Mouse (Mus musculus) hindbrain, embryonic 14.5 days (tissue): ENCODE measurements around the gene Hamp. TPM values are rescaled to one million over a fixed set of nuclear protein-coding genes. Genes with fewer than 3 reads are reported as not detected.

Experiments used
- ATAC-seq: fragments of 200-750 bp; cut with Nextera tagmentation; 2 replicates; pipeline ENCODE4 v1.8.0; 2017; ENCODE audit warnings: moderate number of reproducible peaks, mild to moderate bottlenecking, moderate TSS enrichment, moderate library complexity; ENCODE audit not compliant: low FRiP score
- DNase-seq: peaks from one replicate; pipeline ENCODE4 v3.0.0-alpha.2; 2015; ENCODE audit warnings: low spot score
- H3K27ac ChIP-seq: fragments of 300-500 bp; sonication (generic); 2 replicates; pipeline ENCODE4 v1.5.1; 2014; ENCODE audit warnings: mild to moderate bottlenecking, moderate library complexity
- H3K27me3 ChIP-seq: fragments of 300-500 bp; sonication (generic); 2 replicates; pipeline ENCODE4 v1.6.1; 2014; ENCODE audit warnings: mild to moderate bottlenecking, low read length, mixed read lengths; ENCODE audit not compliant: control insufficient read depth, insufficient read depth
- H3K36me3 ChIP-seq: fragments of 300-500 bp; sonication (generic); replicated peaks from 2 replicates; pipeline ENCODE4 v1.6.1; 2014; ENCODE audit not compliant: control insufficient read depth, insufficient read depth
- H3K4me1 ChIP-seq: fragments of 300-500 bp; sonication (generic); replicated peaks from 2 replicates; pipeline ENCODE4 v1.6.1; 2014; ENCODE audit warnings: antibody characterized with exemption, low read length, mixed read lengths; ENCODE audit not compliant: control insufficient read depth, insufficient read depth
- H3K4me2 ChIP-seq: fragments of 300-500 bp; sonication (generic); replicated peaks from 2 replicates; pipeline ENCODE4 v1.6.1; 2014; ENCODE audit warnings: mild to moderate bottlenecking, moderate library complexity
- H3K4me3 ChIP-seq: fragments of 300-500 bp; sonication (generic); replicated peaks from 2 replicates; pipeline ENCODE4 v1.5.1; 2014; ENCODE audit warnings: mild to moderate bottlenecking, low read length
- H3K9ac ChIP-seq: fragments of 300-500 bp; sonication (generic); 2 replicates; pipeline ENCODE4 v1.6.1; 2014
- H3K9me3 ChIP-seq: fragments of 300-500 bp; sonication (generic); 2 replicates; pipeline ENCODE4 v1.6.1; 2016; ENCODE audit warnings: low read length; ENCODE audit not compliant: control insufficient read depth
- WGBS: fragments of 180-500 bp; shearing (Covaris S2); extraction: QIAGEN DNeasy Blood & Tissue Kit; methylation state at CpG from one replicate; pipeline ENCODE4 v1.1.7; 2014; 5-methylcytosine and 5-hydroxymethylcytosine counted together
- polyA plus RNA-seq: library from polyadenylated mRNA; unstranded; fragments of >200 nt; fragmentation: Nextera tagmentation; extraction: Ambion mirVana; gene quantifications from 2 replicates; pipeline ENCODE4 v1.2.1, GENCODE M21; 2014

Hamp gene
- polyA plus RNA-seq, 1 experiment from 2014 or later, result not detected

GRCm38 (mm10) chr7:30904042-30904441 lies 39.8 kb downstream of the Hamp start:
- WGBS, result 59% methylated on average over 4 of the region's 4 CpGs
- DNase-seq (no peak), ATAC-seq (no peak)
- Histone ChIP-seq H3K36me3 (no peaks in the 10 kb centered on the region), H3K9me3 (no peaks in the 10 kb centered on the region), H3K27ac (no peak overlapping the region), H3K27me3 (no peaks in the 10 kb centered on the region), H3K4me1 (0 out of 2 replicates have a peak, but pooled peaks cover 6% of the 10 kb centered on the region), H3K4me3 (no peak overlapping the region), H3K4me2 (no peak overlapping the region), H3K9ac (no peak overlapping the region)

- DNase-seq, result no peak
- no peaks in the 10 kb centered on the region for H3K4me1 ChIP-seq
- H3K4me2 ChIP-seq, result no peak overlapping the region
- no peaks in the 10 kb centered on the region for H3K27me3 ChIP-seq
- no peak overlapping the region for H3K4me3 ChIP-seq
- no peak overlapping the region for H3K9ac ChIP-seq
- no peaks in the 10 kb centered on the region for H3K36me3 ChIP-seq
- WGBS, result 92% methylated on average over 3 of the region's 3 CpGs
- H3K27ac ChIP-seq, result no peak overlapping the region
- H3K9me3 ChIP-seq, result no peaks in the 10 kb centered on the region
- ATAC-seq, result no peak
Observed at GRCm38 (mm10) chr7:30895217-30895616, 48.6 kb downstream of the Hamp start.

DNA sequence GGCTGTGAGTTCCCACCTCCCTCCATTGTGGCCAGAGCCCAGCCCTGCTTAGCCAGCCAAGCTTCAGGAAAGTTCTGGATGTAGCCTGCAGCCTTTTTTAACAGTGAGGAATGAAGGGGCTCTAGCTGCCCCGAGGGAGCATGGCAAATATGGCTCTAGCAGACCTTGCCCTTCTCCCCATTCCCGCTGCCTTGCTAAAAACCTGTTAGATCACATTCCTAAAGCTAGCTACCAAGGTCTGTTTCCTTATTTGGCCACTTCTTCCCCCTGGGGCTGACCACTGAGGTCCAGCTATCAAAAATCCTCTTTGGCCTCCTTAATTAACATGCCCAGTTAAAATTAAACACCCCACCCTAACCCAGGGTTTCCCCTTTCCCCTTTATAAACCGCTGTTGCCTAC lies 51.3 kb downstream of the Hamp start:
- DNase-seq, result no peak
- H3K27me3 ChIP-seq, result no peaks in the 10 kb centered on the region
- 52% methylated on average over 3 of the region's 3 CpGs for WGBS

More for the DNA sequence above, 51.3 kb downstream of the Hamp start:
- Histone ChIP-seq H3K9me3 (no peaks in the 10 kb centered on the region), H3K9ac (no peak overlapping the region), H3K4me3 (no peak overlapping the region), H3K4me1 (no peaks in the 10 kb centered on the region), H3K4me2 (no peak overlapping the region), H3K27ac (no peak overlapping the region), H3K36me3 (no peaks in the 10 kb centered on the region)
- no peak for ATAC-seq

Other genes with a start within 250 kb of the Hamp start
- not detected in 2 replicates for gene 2200002J24Rik, start 245.1 kb downstream of the Hamp start, polyA plus RNA-seq
- 2.0 and 2.1 TPM in 2 replicates for gene Atp4a, start 231.8 kb downstream of the Hamp start, polyA plus RNA-seq
- gene Tmem147, start 214.5 kb downstream of the Hamp start, polyA plus RNA-seq, result 281 and 319 TPM in 2 replicates
- gene Gapdhs, start 200.4 kb downstream of the Hamp start, polyA plus RNA-seq, result 0.14 and 1.3 TPM in 2 replicates
- gene Sbsn, start 192.6 kb downstream of the Hamp start, polyA plus RNA-seq, result 0.65 and 2.1 TPM in 2 replicates
- 2.2 and 2.4 TPM in 2 replicates for gene Dmkn, start 180.3 kb downstream of the Hamp start, polyA plus RNA-seq
- gene Krtdap, start 156.1 kb downstream of the Hamp start, polyA plus RNA-seq, result not detected in 2 replicates
- 0.22 TPM in 1 of 2 replicates, not detected in the other for gene Ffar2, start 120.3 kb downstream of the Hamp start, polyA plus RNA-seq
- not detected in 2 replicates for gene Ffar3, start 87.9 kb downstream of the Hamp start, polyA plus RNA-seq
- not detected in 2 replicates for gene Ffar1, start 82.5 kb downstream of the Hamp start, polyA plus RNA-seq
- 0.17 TPM in 1 of 2 replicates, not detected in the other for gene Cd22, start 63.7 kb downstream of the Hamp start, polyA plus RNA-seq
- gene Mag, start 29.2 kb downstream of the Hamp start, polyA plus RNA-seq, result 3.4 and 4.3 TPM in 2 replicates
- gene Hamp2, start 19.4 kb downstream of the Hamp start, polyA plus RNA-seq, result not detected in 2 replicates
- 24.9 and 26.5 TPM in 2 replicates for gene Usf2, start 12.8 kb upstream of the Hamp start, polyA plus RNA-seq
- gene Lsr, start 29.4 kb upstream of the Hamp start, polyA plus RNA-seq, result 19.6 and 21.7 TPM in 2 replicates
- 0.22 and 1.0 TPM in 2 replicates for gene Fam187b, start 29.8 kb upstream of the Hamp start, polyA plus RNA-seq
- 13.6 and 14.8 TPM in 2 replicates for gene Fxyd5, start 98.4 kb upstream of the Hamp start, polyA plus RNA-seq
- gene Fxyd7, start 107.4 kb upstream of the Hamp start, polyA plus RNA-seq, result 236 and 249 TPM in 2 replicates
- 34.1 and 59.0 TPM in 2 replicates for gene Fxyd1, start 113.2 kb upstream of the Hamp start, polyA plus RNA-seq
- 0.28 and 0.60 TPM in 2 replicates for gene Lgi4, start 115.3 kb upstream of the Hamp start, polyA plus RNA-seq
- 0.66 TPM in 1 of 2 replicates, not detected in the other for gene Fxyd3, start 132.7 kb upstream of the Hamp start, polyA plus RNA-seq
- gene Hpn, start 171.3 kb upstream of the Hamp start, polyA plus RNA-seq, result 0.55 and 0.67 TPM in 2 replicates
- gene Scn1b, start 183.0 kb upstream of the Hamp start, polyA plus RNA-seq, result 13.0 and 18.3 TPM in 2 replicates
- gene Gramd1a, start 211.9 kb upstream of the Hamp start, polyA plus RNA-seq, result 191 and 198 TPM in 2 replicates